Mouse (Mus musculus): ENCODE data around the gene Pitx3.
"Not testable (repeated sequence)": the region's sequence is repeated elsewhere in the genome, so short reads cannot be mapped to it uniquely, and the experiment has no call there.

Gene Pitx3

DNA sequence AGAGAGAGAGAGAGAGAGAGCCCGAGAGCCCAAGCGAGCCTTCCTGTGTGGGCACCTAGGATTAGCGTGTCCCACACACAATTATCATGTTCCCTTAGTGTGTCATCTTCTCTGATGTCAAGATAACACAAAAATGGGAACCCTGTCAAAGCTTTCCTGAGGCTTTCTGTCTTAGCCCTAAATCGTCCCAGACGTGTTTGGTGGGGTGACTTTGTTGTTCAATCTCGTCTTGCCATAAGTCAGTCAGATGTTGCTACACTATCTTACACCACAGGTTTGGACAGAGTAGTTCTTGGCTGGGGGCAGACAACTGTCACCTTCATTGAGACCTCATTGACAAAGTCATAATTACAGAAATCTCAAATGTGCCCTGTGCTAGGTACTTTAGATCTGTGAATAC, 15.5 kb downstream of the Pitx3 start:
- in situ Hi-C loops (cut with MboI, MseI), result no loop called here

DNA sequence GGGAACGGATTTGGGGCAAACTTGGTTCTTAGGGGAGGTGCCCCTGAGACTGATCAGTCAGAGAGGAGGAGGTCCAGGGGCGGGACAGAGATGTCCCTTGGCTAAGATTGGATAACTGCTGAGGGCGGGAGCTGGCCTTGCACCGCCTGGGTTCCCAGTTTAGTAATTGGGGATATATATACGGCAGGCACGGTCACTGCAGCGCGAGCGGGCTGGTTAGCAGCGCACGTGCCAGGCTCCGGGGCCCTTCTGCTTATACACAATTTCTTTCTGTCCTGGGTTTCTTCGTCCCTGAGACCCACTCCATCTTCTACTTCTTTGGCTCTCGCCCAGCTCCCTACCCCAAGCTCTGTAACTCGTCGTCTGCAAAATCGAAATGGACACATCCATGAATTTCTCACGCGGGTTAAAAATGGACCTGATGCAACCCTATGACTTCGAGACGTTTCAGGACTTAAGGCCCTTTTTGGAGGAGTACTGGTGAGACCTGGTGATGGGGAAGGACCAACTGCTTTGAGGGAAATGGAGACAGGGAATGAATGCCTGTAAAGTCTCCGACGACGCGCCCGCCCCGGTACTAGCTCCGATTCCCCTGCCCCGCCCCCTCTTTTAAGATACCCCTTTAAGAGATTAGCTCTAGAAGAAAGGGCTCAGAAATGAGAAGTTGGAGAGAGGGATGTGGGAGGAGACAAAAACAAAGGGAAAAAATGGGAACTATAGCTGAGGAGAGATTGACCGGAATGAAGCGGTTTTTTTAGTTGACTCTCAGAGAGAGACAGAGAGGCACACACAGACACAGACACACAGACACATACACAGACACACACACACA, 16.2 kb downstream of the Pitx3 start, which contains the start of gene Elovl3:
Gene Elovl3 (plus strand): TSS at position 204 of the 832 bp plus-strand sequence.
- in situ Hi-C loops (cut with MboI, MseI), result no loop called here

DNA sequence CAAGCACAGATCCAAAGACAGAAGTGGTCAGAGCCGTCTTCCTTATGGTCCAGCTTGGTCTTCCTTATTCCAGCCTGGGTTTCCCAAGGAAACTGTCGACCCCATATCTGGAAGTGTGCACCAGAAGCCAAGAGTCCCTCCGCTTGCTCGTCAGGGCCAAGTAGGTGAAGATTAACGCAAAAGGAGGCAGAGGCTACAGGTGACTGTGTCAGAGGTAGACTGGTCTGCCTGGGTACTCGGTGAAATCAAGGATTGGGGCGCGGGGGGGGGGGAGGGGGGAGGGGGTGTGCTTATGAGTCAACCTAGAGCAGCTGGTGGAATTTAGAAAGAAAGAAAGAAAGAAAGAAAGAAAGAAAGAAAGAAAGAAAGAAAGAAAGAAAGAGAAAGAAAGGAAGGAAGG, 16.8 kb downstream of the Pitx3 start:
- in situ Hi-C loops (cut with MboI, MseI), result no loop called here

DNA sequence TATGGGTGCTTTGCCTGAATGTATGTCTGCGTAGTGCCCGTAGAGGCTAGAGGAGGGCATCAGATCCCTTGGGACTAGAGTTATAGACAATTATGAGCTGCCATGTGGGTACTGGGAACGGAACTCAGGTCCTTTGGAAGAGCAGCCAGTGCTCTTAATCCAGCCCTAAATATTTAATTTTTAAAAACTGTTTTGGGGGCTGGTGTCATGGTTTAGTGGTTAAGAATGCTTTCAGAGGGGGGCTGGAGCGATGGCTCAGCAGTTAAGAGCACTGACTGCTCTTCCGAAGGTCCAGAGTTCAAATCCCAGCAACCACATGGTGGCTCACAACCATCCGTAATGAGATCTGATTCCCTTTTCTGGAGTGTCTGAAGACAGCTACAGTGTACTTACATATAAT, 18.4 kb downstream of the Pitx3 start:
- in situ Hi-C loops (cut with MboI, MseI), result not testable (repeated sequence)

DNA sequence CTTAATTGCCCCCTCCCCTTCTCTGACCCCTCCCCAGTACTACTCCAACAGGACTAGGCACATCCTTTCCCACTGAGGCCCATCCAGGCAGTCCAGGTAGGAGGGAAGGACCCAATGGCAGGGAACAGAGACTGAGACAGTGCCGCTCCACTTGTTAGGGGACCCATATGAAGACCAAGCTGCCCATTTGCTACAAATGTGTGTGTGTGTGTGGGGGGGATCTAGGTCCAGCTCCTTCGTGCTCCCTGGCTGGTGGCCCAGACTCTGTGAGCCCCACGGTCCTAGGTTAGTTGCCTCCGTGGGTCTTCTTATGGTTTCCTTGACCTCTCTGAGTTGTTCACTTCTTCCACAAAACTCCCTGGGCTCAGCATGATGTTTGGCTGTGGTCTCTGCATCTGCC, 21.8 kb downstream of the Pitx3 start:
- in situ Hi-C loops (cut with MboI, MseI), result no loop called here

DNA sequence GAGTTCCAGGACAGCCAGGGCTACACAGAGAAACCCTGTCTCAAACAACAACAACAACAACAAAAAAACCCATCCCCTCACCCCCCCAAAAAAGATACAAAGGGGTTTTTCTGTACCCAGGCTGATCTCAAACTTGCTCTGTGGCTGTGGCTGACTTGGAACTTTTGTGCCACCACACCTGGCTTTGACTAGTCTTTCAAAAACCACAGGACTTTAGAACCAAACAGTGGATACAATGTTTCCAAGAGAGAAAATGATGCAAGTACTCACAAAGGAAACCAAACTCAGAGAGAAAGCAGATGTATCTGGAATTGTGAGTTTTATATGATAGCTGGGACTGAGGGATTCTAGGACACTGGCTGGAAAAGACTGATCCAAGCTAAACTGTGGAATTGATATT, 23.5 kb downstream of the Pitx3 start:
- in situ Hi-C loops (cut with MboI, MseI), result no loop called here

DNA sequence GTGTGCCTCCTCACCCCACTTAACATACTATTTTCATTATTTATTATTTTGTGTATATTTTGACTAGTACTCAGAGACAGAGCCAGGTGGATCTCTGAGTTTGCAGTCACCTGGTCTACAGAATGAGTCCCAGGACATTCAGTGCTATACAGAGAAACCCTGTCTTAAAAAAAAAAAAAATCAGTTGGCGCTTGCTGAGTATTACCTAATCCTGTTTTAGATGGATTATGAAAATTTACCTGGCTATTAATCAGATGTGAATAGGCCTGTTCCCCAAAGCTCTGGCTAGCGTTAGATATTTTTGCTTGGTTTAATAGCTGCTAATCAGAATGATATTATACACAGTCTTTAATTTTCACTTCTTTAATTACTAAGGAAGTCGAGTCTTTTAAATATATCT, 24.2 kb downstream of the Pitx3 start:
- in situ Hi-C loops (cut with MboI, MseI), result no loop called here

DNA sequence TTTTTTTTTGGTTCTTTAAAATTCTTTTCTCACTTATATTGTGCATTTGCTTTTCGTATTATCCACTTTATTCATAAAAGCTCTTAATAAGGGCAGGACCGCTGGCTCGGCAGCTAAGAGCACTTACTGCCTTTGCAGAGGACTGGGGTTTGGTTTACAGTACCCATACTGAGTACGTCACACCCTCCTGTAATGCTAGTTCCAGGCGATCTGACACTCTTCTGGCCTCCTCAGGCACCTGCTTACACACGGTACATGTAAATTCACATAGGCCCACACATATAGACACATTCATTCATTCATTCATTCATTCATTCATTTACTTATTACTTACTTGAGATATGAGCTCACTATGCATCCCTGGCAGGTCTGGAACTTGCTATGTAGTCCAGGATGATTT, 27.3 kb downstream of the Pitx3 start:
- in situ Hi-C loops (cut with MboI, MseI), result no loop called here

DNA sequence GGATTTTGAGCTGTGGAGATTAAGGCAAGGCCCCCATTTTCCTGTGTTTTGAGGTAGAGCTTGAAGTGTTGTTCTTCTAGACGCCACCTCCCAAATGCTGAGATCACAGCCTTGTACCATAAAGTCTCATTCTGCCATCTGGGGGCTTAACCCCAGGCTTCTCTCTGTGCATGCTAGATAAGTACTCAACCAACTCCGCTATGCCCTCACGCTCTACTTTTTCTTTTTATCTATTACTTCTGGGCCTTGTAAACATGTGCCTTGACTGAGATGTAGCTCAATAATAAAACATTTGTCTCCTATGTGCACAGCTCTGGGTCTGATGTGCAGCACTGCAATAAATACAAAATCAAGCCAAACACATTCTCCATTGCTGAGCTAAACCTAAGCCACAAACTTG, 28.7 kb downstream of the Pitx3 start:
- in situ Hi-C loops (cut with MboI, MseI), result no loop called here

DNA sequence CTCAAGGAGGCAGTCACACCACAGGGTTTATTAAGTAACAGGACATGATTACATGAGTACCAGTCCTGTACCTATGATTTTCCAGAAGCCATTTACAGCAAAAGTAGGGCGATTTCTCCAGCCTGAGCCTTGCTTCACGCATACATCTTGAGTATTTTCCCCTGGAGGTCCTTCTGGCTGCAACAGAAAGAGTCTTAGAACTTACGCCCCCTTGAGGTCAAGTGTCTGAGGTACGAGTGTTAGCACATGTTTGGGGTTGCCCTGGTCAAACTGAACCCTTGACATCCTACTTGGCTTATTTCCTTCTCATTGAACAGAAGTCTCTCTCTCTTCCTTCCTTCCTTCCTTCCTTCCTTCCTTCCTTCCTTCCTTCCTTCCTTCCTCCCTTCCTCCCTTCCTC, 33.5 kb downstream of the Pitx3 start:
- in situ Hi-C loops (cut with MboI, MseI), result no loop called here

DNA sequence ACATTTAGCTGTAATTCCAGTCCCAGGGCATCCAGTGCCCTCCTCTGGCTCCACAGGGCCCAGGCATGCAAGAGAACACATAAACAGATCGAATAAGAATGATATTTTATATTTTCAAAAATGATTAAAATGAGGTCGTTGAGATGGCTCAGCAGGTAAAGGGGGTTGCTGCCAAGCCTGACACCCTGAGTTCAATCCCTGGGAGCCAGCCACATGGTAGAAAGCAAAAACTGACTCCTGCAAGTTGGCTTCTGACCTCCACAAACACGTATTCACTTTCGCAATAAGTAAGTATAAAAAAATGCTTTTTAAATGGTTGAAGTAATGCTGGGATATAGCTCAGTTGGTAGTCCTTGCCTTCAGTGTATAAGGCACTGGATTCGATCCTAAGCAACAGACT, 37.3 kb downstream of the Pitx3 start:
- in situ Hi-C loops (cut with MboI, MseI), result no loop called here

DNA sequence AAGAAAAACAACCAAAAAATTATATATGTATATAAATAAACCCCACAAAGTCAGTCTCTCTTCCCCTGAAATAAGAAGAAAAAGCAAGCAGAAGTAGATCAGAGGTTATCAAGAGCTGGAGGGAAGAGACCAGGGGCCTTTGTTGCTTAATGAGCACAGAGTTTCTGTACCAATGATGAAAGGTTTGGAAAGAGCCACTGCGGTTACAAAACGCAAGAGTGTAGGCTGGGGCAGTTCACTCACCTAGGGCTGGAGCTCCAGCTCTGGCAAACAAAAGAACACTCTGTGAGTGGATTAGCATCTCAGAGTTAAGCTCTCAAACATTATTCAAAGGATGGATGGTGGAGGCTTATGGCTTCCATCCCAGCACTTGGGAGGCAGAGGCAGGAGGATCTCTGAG, 37.9 kb downstream of the Pitx3 start:
- in situ Hi-C loops (cut with MboI, MseI), result no loop called here

DNA sequence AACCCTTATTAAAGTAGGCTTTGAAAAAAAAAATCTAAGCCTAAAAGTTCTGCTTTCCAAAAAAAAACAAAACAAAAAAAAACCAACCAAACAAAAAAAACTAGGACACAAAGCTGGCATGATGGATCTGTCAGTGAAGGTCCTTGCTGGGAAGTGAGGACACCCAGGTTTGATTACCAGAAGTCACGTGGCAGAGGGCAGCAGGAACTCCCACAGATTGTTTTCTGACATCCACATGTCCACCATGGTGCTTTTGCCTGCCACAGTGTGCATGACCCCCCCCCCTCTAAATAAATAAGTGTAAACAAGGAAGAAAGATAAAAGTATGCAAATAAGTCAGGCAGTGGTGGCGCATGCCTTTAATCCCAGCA, 44.0 kb downstream of the Pitx3 start:
- in situ Hi-C loops (cut with MboI, MseI), result no loop called here

DNA sequence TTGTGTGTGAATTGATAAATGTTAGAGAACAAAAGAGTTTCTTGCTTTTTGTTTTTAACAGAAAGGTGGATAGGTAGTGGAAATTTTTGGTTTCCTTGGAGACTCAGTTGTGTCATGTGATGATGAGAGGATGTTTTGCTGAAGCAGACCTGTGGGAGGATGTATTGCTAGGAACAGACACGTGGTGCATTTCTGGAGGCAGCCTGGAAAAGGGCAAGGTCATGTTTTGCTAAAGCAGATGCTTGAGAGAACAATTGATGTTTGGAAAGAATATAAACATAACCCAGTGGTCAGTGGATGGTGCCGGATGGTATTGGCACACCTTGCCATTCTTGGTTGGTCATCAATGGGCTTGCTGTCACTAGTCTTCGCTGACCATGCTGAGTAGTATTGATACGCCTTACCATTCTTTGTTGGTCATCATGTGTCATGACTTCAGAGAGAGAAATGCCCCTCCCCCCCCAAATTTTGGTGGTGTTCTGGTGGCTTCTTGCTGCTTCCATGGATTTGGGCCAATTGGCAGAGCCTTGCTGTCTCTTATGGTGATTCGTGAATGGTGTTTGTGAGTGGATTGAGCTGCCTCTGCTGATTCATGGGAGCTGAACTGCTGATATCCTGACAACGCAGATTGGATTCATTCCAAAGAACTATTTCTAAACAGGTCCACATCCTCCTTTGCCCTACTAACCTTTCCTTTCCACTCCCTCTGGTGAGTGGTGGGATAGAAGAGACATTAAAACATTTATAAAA, 44.5 kb downstream of the Pitx3 start:
- in situ Hi-C loops (cut with MboI, MseI), result no loop called here

DNA sequence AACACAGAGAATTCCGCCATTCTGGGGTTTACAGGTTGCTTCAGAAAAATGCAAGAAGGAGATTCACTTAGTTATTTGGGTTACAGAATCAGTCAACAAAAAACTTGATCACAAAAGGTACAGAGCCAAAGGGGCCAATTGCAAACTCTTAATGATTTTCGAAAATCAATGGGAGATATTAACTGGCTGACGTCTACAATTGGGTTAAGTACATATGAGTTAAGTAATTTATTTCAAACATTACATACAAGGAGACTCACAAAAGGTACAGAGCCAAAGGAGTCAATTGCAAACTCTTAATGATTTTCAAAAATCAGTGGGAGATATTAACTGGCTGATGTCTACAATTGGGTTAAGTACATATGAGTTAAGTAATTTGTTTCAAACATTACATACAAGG, 48.6 kb downstream of the Pitx3 start:
- in situ Hi-C loops (cut with MboI, MseI), result no loop called here

DNA sequence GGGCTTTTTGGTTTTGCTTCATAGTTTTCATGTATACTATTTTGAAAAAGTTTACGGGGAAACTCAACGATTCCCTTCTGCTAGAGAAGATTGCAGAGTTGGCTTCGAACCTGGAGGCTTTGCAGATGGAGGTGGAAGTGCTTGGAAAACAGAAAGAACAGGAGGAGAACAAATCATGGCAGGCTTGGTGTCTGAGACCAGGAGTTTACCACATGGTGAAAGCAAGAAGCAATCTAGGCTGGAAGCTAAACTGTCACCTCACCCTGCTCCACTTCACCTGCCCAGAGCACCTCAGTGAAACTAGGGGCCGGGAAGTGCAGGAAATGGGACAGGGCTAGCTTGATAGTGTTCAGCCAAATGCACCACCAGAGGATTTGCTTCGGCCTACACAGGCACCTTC, 51.7 kb downstream of the Pitx3 start:
- in situ Hi-C loops (cut with MboI, MseI), result no loop called here

DNA sequence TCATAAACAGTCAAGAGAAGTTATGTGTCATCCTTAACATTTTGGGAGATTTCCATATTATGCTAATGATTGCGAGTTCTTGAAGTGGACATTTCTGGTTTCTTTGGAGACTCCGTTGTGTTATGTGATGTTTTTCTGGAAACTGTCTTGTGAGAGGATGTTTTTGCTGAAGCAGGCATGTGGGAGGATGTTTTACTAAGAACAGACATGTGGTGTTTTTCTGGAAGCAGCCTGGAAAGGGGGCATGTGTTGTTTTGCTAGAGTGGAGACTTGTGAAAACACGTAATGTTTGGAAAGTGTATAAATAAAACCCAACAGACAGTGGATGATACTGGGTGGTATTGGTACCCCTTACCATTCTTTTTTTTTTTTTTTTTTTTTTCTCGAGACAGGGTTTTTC, 52.8 kb downstream of the Pitx3 start:
- in situ Hi-C loops (cut with MboI, MseI), result no loop called here

DNA sequence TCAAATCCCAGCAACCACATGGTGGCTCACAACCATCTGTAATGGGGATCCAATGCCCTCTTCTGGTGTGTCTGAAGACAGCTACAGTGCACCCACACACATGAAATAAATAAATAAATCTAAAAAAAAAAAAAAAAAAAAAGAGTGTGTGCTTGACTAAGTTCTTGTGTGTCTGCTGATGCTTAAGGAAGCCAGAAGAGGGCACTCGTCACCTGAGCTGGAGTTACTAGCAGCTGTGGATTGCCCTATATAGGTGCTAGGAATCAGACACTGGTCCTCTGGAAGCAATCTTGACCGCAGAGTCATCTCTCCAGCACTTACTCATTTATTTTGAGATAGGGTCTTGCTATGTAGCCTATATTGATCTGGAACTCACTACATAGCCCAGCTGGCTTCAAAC, 54.0 kb downstream of the Pitx3 start:
- in situ Hi-C loops (cut with MboI, MseI), result no loop called here

DNA sequence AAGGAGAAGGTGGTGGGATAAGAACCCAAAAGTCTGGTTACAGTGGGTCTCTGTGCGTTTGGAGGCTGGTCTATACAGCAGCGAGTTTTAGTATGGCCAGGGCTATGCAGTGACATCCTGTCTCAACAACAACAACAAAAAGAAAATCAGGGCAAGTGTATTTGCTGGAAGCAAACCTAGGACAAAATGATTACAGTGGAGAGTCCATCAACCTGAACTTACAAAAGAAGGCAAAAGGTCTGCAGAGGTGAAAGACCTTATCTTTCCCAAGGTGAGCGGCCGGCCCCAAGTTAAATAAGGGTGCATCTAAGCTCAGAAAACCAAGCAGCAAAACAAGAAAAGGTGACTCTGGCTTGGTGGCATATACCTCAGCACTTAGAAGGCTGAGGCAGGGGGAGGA, 56.5 kb downstream of the Pitx3 start:
- in situ Hi-C loops (cut with MboI, MseI), result no loop called here

DNA sequence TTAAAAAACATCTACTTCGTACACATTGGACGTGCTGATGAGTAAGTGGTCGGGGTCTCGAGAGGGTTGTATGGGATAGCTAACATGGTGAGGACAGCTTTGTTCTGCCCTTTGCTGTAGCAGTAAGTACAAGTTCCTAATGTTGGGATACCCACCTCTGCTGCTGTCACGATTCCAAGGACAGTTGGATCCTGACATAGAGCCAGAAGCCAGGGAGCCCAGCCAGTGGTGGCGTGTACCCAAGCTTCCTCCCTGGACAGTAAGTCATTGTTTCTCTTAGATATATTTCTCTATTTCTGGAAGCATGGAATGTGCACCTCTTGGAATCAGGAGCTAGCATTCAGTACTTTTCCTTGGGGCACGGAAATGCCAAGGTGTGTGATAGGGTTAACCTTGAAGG, 60.3 kb downstream of the Pitx3 start:
- in situ Hi-C loops (cut with MboI, MseI), result no loop called here

DNA sequence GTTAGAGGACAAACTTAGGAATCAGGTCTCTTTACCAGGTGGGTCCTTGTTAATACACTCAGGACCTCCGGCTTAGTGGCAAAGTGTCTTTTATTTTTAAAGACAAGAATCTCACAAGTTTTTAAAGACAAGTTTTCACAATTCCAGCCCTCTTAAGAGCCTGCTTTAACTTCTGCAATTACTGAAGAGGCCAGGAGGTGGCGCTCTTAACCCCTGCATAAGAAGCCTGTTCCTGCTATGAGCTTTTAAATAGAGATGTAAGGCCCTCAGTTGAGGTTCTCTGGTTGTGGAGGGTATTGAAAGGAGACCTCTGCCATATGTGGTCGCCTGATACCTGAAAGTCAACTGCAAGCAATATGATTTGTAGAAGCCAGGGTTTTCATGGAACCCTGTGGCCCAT, 61.8 kb downstream of the Pitx3 start:
- in situ Hi-C loops (cut with MboI, MseI), result no loop called here
